Mouse (Mus musculus): ENCODE measurements around the gene Dzip1.

- TF ChIP-seq EP300 (optimal IDR thresholded peaks at IDR 0.05): no peak
- no peak for TF ChIP-seq CTCF (IDR thresholded peaks at IDR 0.05; ENCODE audit: low read depth)
Measured at GRCm38 (mm10) chr14:118972268-118972667, 47.0 kb upstream of the Dzip1 start.

Data from stomach, postnatal 0 days (tissue).